Mouse (Mus musculus) megakaryocyte-erythroid progenitor cell, adult 5-6 weeks (primary cell): ENCODE results near the gene Chrne. TPM values are rescaled to one million over a fixed set of nuclear protein-coding genes. Genes with fewer than 3 reads are reported as not detected.

Source experiments
- total RNA-seq, 2 experiments: library from RNA; stranded (forward) in 1 of 2; stranded (reverse) in 1 of 2; fragments of 200-1000, 215-1000 nt in 1 of 2; fragments of >200 nt in 1 of 2; fragmentation: Nextera tagmentation in 1 of 2; gene quantifications; 2 replicates each; pipeline ENCODE4 v1.2.3; 2014 to 2017

The Chrne gene
- total RNA-seq, 2 experiments from 2014 or later = 3.0 TPM; not detected in 1

Other genes starting within 250 kb of the Chrne start
- 44.4 and 55.9 TPM in 2 replicates for gene Pelp1, start 209.2 kb downstream of the Chrne start, total RNA-seq (2014; fragmentation: Nextera tagmentation)
- 10.0 and 12.9 TPM in 2 replicates for gene Pelp1, start 209.2 kb downstream of the Chrne start, total RNA-seq (2017)
- 41.8 and 43.2 TPM in 2 replicates for gene Arrb2, start 186.6 kb downstream of the Chrne start, total RNA-seq (2014; fragmentation: Nextera tagmentation)
- gene Arrb2, start 186.6 kb downstream of the Chrne start, total RNA-seq (2017) = 21.7 and 32.6 TPM in 2 replicates
- 25.5 and 34.8 TPM in 2 replicates for gene Med11, start 167.3 kb downstream of the Chrne start, total RNA-seq (2014; fragmentation: Nextera tagmentation)
- gene Med11, start 167.3 kb downstream of the Chrne start, total RNA-seq (2017) = 38.6 and 46.5 TPM in 2 replicates
- gene Zmynd15, start 159.8 kb downstream of the Chrne start, total RNA-seq (2014; fragmentation: Nextera tagmentation) = 0.30 and 0.94 TPM in 2 replicates
- gene Zmynd15, start 159.8 kb downstream of the Chrne start, total RNA-seq (2017) = not detected in 2 replicates
- gene Cxcl16, start 159.2 kb downstream of the Chrne start, total RNA-seq (2014; fragmentation: Nextera tagmentation) = 0.99 TPM in 1 of 2 replicates, not detected in the other
- 0.08 TPM in 1 of 2 replicates, not detected in the other for gene Cxcl16, start 159.2 kb downstream of the Chrne start, total RNA-seq (2017)
- not detected in 2 replicates for gene Tm4sf5, start 114.0 kb downstream of the Chrne start, total RNA-seq (2014; fragmentation: Nextera tagmentation)
- not detected in 2 replicates for gene Tm4sf5, start 114.0 kb downstream of the Chrne start, total RNA-seq (2017)
- not detected in 2 replicates for gene Vmo1, start 104.6 kb downstream of the Chrne start, total RNA-seq (2014; fragmentation: Nextera tagmentation)
- not detected in 2 replicates for gene Vmo1, start 104.6 kb downstream of the Chrne start, total RNA-seq (2017)
- not detected in 2 replicates for gene Gltpd2, start 100.0 kb downstream of the Chrne start, total RNA-seq (2014; fragmentation: Nextera tagmentation)
- not detected in 2 replicates for gene Gltpd2, start 100.0 kb downstream of the Chrne start, total RNA-seq (2017)
- 299 and 333 TPM in 2 replicates for gene Psmb6, start 93.8 kb downstream of the Chrne start, total RNA-seq (2014; fragmentation: Nextera tagmentation)
- gene Psmb6, start 93.8 kb downstream of the Chrne start, total RNA-seq (2017) = 225 and 305 TPM in 2 replicates
- not detected in 2 replicates for gene Gm40193, start 86.3 kb downstream of the Chrne start, total RNA-seq (2014; fragmentation: Nextera tagmentation)
- gene Gm40193, start 86.3 kb downstream of the Chrne start, total RNA-seq (2017) = not detected in 2 replicates
- gene Pld2, start 79.2 kb downstream of the Chrne start, total RNA-seq (2014; fragmentation: Nextera tagmentation) = not detected in 2 replicates
- gene Pld2, start 79.2 kb downstream of the Chrne start, total RNA-seq (2017) = 0.47 TPM in 1 of 2 replicates, not detected in the other
- 44.7 and 61.0 TPM in 2 replicates for gene Mink1, start 56.3 kb downstream of the Chrne start, total RNA-seq (2014; fragmentation: Nextera tagmentation)
- gene Mink1, start 56.3 kb downstream of the Chrne start, total RNA-seq (2017) = 18.2 and 19.8 TPM in 2 replicates
- gene 4930544D05Rik, start 3.4 kb downstream of the Chrne start, total RNA-seq (2014; fragmentation: Nextera tagmentation) = not detected in 2 replicates
- gene 4930544D05Rik, start 3.4 kb downstream of the Chrne start, total RNA-seq (2017) = not detected in 2 replicates
- 3.6 and 10.4 TPM in 2 replicates for gene Gp1ba, start 19.9 kb upstream of the Chrne start, total RNA-seq (2014; fragmentation: Nextera tagmentation)
- gene Gp1ba, start 19.9 kb upstream of the Chrne start, total RNA-seq (2017) = 0.50 and 0.85 TPM in 2 replicates
- gene Rnf167, start 28.0 kb upstream of the Chrne start, total RNA-seq (2014; fragmentation: Nextera tagmentation) = 92.8 and 95.5 TPM in 2 replicates
- 42.3 and 53.4 TPM in 2 replicates for gene Rnf167, start 28.0 kb upstream of the Chrne start, total RNA-seq (2017)
- gene Slc25a11, start 28.3 kb upstream of the Chrne start, total RNA-seq (2014; fragmentation: Nextera tagmentation) = 62.3 and 63.1 TPM in 2 replicates
- gene Slc25a11, start 28.3 kb upstream of the Chrne start, total RNA-seq (2017) = 33.1 and 36.2 TPM in 2 replicates
- gene Pfn1, start 35.4 kb upstream of the Chrne start, total RNA-seq (2014; fragmentation: Nextera tagmentation) = 1,236 and 1,373 TPM in 2 replicates
- gene Pfn1, start 35.4 kb upstream of the Chrne start, total RNA-seq (2017) = 377 and 675 TPM in 2 replicates
- 16.7 and 33.7 TPM in 2 replicates for gene Eno3, start 38.0 kb upstream of the Chrne start, total RNA-seq (2014; fragmentation: Nextera tagmentation)
- 8.4 and 16.5 TPM in 2 replicates for gene Eno3, start 38.0 kb upstream of the Chrne start, total RNA-seq (2017)
- gene Spag7, start 50.2 kb upstream of the Chrne start, total RNA-seq (2014; fragmentation: Nextera tagmentation) = 61.3 and 88.7 TPM in 2 replicates
- gene Spag7, start 50.2 kb upstream of the Chrne start, total RNA-seq (2017) = 59.9 and 60.5 TPM in 2 replicates
- 14.6 and 17.4 TPM in 2 replicates for gene Camta2, start 68.9 kb upstream of the Chrne start, total RNA-seq (2014; fragmentation: Nextera tagmentation)
- 0.91 and 7.1 TPM in 2 replicates for gene Camta2, start 68.9 kb upstream of the Chrne start, total RNA-seq (2017)
- gene Inca1, start 80.9 kb upstream of the Chrne start, total RNA-seq (2014; fragmentation: Nextera tagmentation) = 0.69 TPM in 1 of 2 replicates, not detected in the other
- 0.42 TPM in 1 of 2 replicates, not detected in the other for gene Inca1, start 80.9 kb upstream of the Chrne start, total RNA-seq (2017)
- gene Kif1c, start 81.3 kb upstream of the Chrne start, total RNA-seq (2014; fragmentation: Nextera tagmentation) = 3.9 and 8.3 TPM in 2 replicates
- 5.4 and 13.2 TPM in 2 replicates for gene Kif1c, start 81.3 kb upstream of the Chrne start, total RNA-seq (2017)
- 3.1 and 5.6 TPM in 2 replicates for gene Zfp3, start 145.0 kb upstream of the Chrne start, total RNA-seq (2014; fragmentation: Nextera tagmentation)
- gene Zfp3, start 145.0 kb upstream of the Chrne start, total RNA-seq (2017) = 1.6 and 3.9 TPM in 2 replicates
- gene Scimp, start 193.4 kb upstream of the Chrne start, total RNA-seq (2014; fragmentation: Nextera tagmentation) = not detected in 2 replicates
- 0.99 TPM in 1 of 2 replicates, not detected in the other for gene Scimp, start 193.4 kb upstream of the Chrne start, total RNA-seq (2017)
- 27.3 and 29.6 TPM in 2 replicates for gene Rabep1, start 225.6 kb upstream of the Chrne start, total RNA-seq (2014; fragmentation: Nextera tagmentation)
- 72.8 and 75.8 TPM in 2 replicates for gene Rabep1, start 225.6 kb upstream of the Chrne start, total RNA-seq (2017)